Mouse (Mus musculus): ENCODE results near the gene Rufy1. TPM values are rescaled to one million over a fixed set of nuclear protein-coding genes. Genes with fewer than 3 reads are reported as not detected.

Gene Rufy1
- polyA plus RNA-seq, 1 experiment = 13.9 TPM

- no peak overlapping the region for H3ac ChIP-seq (ENCODE audit: control insufficient read depth, insufficient read length)
- no peaks in the 10 kb centered on the region for H3K27me3 ChIP-seq (ENCODE audit: control insufficient read depth, insufficient read depth, insufficient read length)
- no peak for TF ChIP-seq MYOD1 (IDR thresholded peaks at IDR 0.05; ENCODE audit: control insufficient read depth in 1 of 3, insufficient read length in 2 of 3, low read depth in 2 of 3)
- TF ChIP-seq POLR2AphosphoS2 (IDR thresholded peaks at IDR 0.05; ENCODE audit: insufficient read length, low read depth) = no peak
- TF ChIP-seq TCF3 (IDR thresholded peaks at IDR 0.05; ENCODE audit: insufficient read length, low read depth) = no peak
- TF ChIP-seq SRF (IDR thresholded peaks at IDR 0.05; ENCODE audit: control insufficient read depth, insufficient read length, low read depth) = no peak
- no peak for TF ChIP-seq CEBPB (IDR thresholded peaks at IDR 0.05; ENCODE audit: insufficient read depth, poor library complexity, severe bottlenecking)
- no peak for TF ChIP-seq E2F4 (IDR thresholded peaks at IDR 0.05; ENCODE audit: insufficient read depth)
- TF ChIP-seq TCF12 (IDR thresholded peaks at IDR 0.05; ENCODE audit: insufficient read depth, poor library complexity, severe bottlenecking) = no peak
- no peak for TF ChIP-seq REST (IDR thresholded peaks at IDR 0.05; ENCODE audit: insufficient read depth, insufficient read length)
- no peak for TF ChIP-seq MAX (IDR thresholded peaks at IDR 0.05; ENCODE audit: low read depth)
- no peak for TF ChIP-seq MYOG (IDR thresholded peaks at IDR 0.05; ENCODE audit: control insufficient read depth in 1 of 3, insufficient read depth in 1 of 3, insufficient read length in 2 of 3, low read depth in 2 of 3)
- no peak for TF ChIP-seq USF1 (IDR thresholded peaks at IDR 0.05; ENCODE audit: low read depth)
- TF ChIP-seq POLR2A (IDR thresholded peaks at IDR 0.05; ENCODE audit: insufficient read length, low read depth) = no peak
- H3K79me2 ChIP-seq (ENCODE audit: control insufficient read depth, insufficient read depth) = no peaks in the 10 kb centered on the region
- no peak overlapping the region for H3K4me3 ChIP-seq
- no peak overlapping the region for H3K4me2 ChIP-seq (ENCODE audit: low read depth)
- peaks cover 13% of the 10 kb centered on the region for H3K36me3 ChIP-seq (ENCODE audit: control insufficient read depth, insufficient read depth)
Measured at GRCm38 (mm10) chr11:50393306-50393705, 37.6 kb downstream of the Rufy1 start.

GRCm38 (mm10) chr11:50391272-50391960, 39.5 kb downstream of the Rufy1 start:
- H3K4me2 ChIP-seq (ENCODE audit: low read depth) = no peak overlapping the region
- H3K4me3 ChIP-seq = no peak overlapping the region
- TF ChIP-seq TCF3 (IDR thresholded peaks at IDR 0.05; ENCODE audit: insufficient read length, low read depth) (no peak), POLR2A (IDR thresholded peaks at IDR 0.05; ENCODE audit: insufficient read length, low read depth) (no peak)
- H3K36me3 ChIP-seq (ENCODE audit: control insufficient read depth, insufficient read depth) = peaks cover 29% of the 10 kb centered on the region
- no peaks in the 10 kb centered on the region for H3K79me2 ChIP-seq (ENCODE audit: control insufficient read depth, insufficient read depth)
- no peaks in the 10 kb centered on the region for H3K27me3 ChIP-seq (ENCODE audit: control insufficient read depth, insufficient read depth, insufficient read length)
- H3ac ChIP-seq (ENCODE audit: control insufficient read depth, insufficient read length) = no peak overlapping the region

DNA sequence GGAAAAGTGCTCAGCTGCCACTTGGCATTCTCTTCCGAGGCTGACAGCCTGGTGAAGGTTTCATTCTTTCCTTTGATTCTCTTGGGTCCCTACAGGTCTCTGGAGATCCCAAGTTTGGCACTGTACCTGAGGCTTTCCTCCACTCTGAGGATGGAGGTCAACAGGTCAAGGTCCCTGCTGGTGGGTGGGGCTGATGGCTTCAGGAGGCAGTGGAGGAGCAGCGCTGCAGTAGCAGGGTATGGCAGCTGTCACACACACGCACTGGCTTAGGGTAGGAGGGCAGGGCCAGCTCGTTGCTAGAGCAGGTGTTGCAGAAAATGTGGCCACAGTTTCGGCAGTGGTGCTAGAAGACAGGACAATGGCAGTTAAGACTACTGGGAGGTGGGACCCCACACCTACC, 41.3 kb downstream of the Rufy1 start:
- Histone ChIP-seq H3K4me2 (ENCODE audit: low read depth) (no peak overlapping the region), H3K27me3 (ENCODE audit: control insufficient read depth, insufficient read depth, insufficient read length) (no peaks in the 10 kb centered on the region), H3ac (ENCODE audit: control insufficient read depth, insufficient read length) (no peak overlapping the region), H3K79me2 (ENCODE audit: control insufficient read depth, insufficient read depth) (no peaks in the 10 kb centered on the region), H3K36me3 (ENCODE audit: control insufficient read depth, insufficient read depth) (peaks cover 47% of the 10 kb centered on the region), H3K4me3 (no peak overlapping the region)
- TF ChIP-seq MYOD1 (IDR thresholded peaks at IDR 0.05; ENCODE audit: control insufficient read depth in 1 of 3, insufficient read length in 2 of 3, low read depth in 2 of 3) (peak in 2 of 3 experiments; percentile 79 to 80), CEBPB (IDR thresholded peaks at IDR 0.05; ENCODE audit: insufficient read depth, poor library complexity, severe bottlenecking) (no peak), TCF12 (IDR thresholded peaks at IDR 0.05; ENCODE audit: insufficient read depth, poor library complexity, severe bottlenecking) (no peak), TCF3 (IDR thresholded peaks at IDR 0.05; ENCODE audit: insufficient read length, low read depth) (peak; percentile 41), USF1 (IDR thresholded peaks at IDR 0.05; ENCODE audit: low read depth) (no peak), MAX (IDR thresholded peaks at IDR 0.05; ENCODE audit: low read depth) (no peak), POLR2AphosphoS2 (IDR thresholded peaks at IDR 0.05; ENCODE audit: insufficient read length, low read depth) (peak; percentile 87), E2F4 (IDR thresholded peaks at IDR 0.05; ENCODE audit: insufficient read depth) (no peak), REST (IDR thresholded peaks at IDR 0.05; ENCODE audit: insufficient read depth, insufficient read length) (no peak), SRF (IDR thresholded peaks at IDR 0.05; ENCODE audit: control insufficient read depth, insufficient read length, low read depth) (no peak), POLR2A (IDR thresholded peaks at IDR 0.05; ENCODE audit: insufficient read length, low read depth) (peak; percentile 37), MYOG (IDR thresholded peaks at IDR 0.05; ENCODE audit: control insufficient read depth in 1 of 3, insufficient read depth in 1 of 3, insufficient read length in 2 of 3, low read depth in 2 of 3) (peak in 2 of 3 experiments; percentile 83 to 86)

DNA sequence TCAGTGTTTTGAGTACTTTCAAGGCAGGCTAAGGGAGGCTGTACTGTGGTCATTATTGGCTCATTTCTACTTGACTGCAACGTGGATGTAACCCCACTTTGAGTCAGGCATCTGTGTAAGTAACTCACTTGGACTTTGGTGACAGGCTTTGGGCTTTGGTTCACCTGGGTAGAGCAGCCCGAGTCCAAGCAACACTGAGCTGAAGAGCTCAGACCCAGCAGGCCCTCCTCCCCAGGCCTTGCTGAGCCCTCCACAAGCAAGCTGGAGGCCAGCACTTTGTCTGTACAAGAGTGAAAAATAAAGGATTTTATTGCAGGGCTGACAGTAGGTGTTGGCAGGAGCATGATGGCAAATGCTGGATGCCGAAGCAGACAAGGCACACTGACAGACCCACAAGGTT, 41.9 kb downstream of the Rufy1 start:
- H3K4me2 ChIP-seq (ENCODE audit: low read depth) = no peak overlapping the region
- H3K27me3 ChIP-seq (ENCODE audit: control insufficient read depth, insufficient read depth, insufficient read length) = no peaks in the 10 kb centered on the region
- no peaks in the 10 kb centered on the region for H3K79me2 ChIP-seq (ENCODE audit: control insufficient read depth, insufficient read depth)
- no peak overlapping the region for H3ac ChIP-seq (ENCODE audit: control insufficient read depth, insufficient read length)
- peaks cover 53% of the 10 kb centered on the region for H3K36me3 ChIP-seq (ENCODE audit: control insufficient read depth, insufficient read depth)
- no peak overlapping the region for H3K4me3 ChIP-seq
- TF ChIP-seq REST (IDR thresholded peaks at IDR 0.05; ENCODE audit: insufficient read depth, insufficient read length) = no peak
- TF ChIP-seq CEBPB (IDR thresholded peaks at IDR 0.05; ENCODE audit: insufficient read depth, poor library complexity, severe bottlenecking) = no peak
- no peak for TF ChIP-seq SRF (IDR thresholded peaks at IDR 0.05; ENCODE audit: control insufficient read depth, insufficient read length, low read depth)
- TF ChIP-seq MYOD1 (IDR thresholded peaks at IDR 0.05; ENCODE audit: control insufficient read depth in 1 of 3, insufficient read length in 2 of 3, low read depth in 2 of 3) = no peak
- no peak for TF ChIP-seq TCF12 (IDR thresholded peaks at IDR 0.05; ENCODE audit: insufficient read depth, poor library complexity, severe bottlenecking)
- no peak for TF ChIP-seq E2F4 (IDR thresholded peaks at IDR 0.05; ENCODE audit: insufficient read depth)
- TF ChIP-seq POLR2A (IDR thresholded peaks at IDR 0.05; ENCODE audit: insufficient read length, low read depth) = no peak
- no peak for TF ChIP-seq MYOG (IDR thresholded peaks at IDR 0.05; ENCODE audit: control insufficient read depth in 1 of 3, insufficient read depth in 1 of 3, insufficient read length in 2 of 3, low read depth in 2 of 3)
- no peak for TF ChIP-seq USF1 (IDR thresholded peaks at IDR 0.05; ENCODE audit: low read depth)
- no peak for TF ChIP-seq TCF3 (IDR thresholded peaks at IDR 0.05; ENCODE audit: insufficient read length, low read depth)
- TF ChIP-seq MAX (IDR thresholded peaks at IDR 0.05; ENCODE audit: low read depth) = no peak
- TF ChIP-seq POLR2AphosphoS2 (IDR thresholded peaks at IDR 0.05; ENCODE audit: insufficient read length, low read depth) = no peak

Data from myocyte (in vitro differentiated cells).